Comparison of ENCODE assay signal across 8 mouse cellular contexts in the genomic region with DNA sequence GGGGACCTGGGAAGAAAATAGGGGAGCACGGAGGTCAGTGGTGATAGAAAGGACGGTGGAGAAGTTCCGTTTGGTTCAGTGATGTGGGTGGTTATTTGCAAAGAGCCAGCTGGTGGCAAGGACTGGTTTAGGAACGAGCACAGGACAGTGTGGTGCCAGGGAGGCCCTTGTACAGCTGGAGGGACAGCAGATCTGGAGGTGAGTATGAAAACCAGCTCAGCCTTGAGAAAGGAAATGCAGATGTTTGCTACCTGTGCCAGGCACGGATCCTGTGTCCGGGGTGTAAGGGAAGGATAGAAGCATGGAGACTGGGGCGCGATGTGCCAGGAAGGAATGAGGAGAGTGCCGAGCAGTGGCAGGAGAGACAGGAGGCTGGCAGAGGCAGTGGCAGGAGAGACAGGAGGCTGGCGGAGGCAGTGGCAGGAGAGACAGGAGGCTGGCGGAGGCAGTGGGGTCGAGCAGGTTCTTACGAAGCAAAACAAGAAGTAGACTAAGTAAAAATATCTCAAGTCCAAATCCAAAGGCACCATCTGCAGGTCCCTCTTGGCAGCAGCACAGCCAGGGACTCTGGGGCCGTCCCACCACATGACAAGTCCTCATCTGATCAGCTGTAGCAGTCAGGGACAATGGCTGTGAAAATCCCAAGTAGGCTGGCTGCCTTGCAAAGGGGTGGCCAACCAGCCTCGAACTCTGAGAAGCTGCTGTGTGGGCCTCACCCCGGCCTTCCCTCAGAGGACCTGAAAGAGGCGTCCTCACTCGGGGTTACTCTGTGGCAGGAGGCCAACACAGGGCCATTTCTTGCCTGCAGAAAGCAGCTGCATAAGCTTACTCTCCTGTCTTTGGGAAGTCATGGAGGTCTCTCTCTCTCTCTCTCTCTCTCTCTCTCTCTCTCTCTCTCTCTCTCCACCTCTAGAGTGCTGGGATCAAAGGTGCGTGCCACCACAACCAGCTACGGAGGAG. TPM values are rescaled to one million over a fixed set of nuclear protein-coding genes. Genes with fewer than 3 reads are reported as not detected.
A peak's percentile ranks its signal among the peaks of the same experiment; 100 is the strongest.
DNase-seq lines count a peak whose midpoint lies in the region; ATAC-seq and TF ChIP-seq lines count a peak whose summit lies in the region.

No protein-coding gene starts in this region.

- peaks cover 23% of the 10 kb centered on the region for H3K4me1 ChIP-seq in forebrain, embryonic 13.5 days
- peaks cover 24 to 35% of the 10 kb centered on the region in 2 experiments for H3K4me1 ChIP-seq in liver, embryonic 14.5 days (replicated peaks; ENCODE audit: control insufficient read depth in 2 of 2, insufficient read depth in 2 of 2, low read length in 1 of 2)

- TF ChIP-seq CTCF in liver, embryonic 14.5 days (IDR thresholded peaks at IDR 0.05; ENCODE audit: low read depth), result no peak

- H3K4me3 ChIP-seq in forebrain, embryonic 13.5 days, result peak overlapping the region; percentile 33; the same call in 1 of the 2 replicates
- peak overlapping the region; percentile 16 to 22 for H3K4me3 ChIP-seq in liver, embryonic 14.5 days (ENCODE audit: insufficient read depth in 1 of 2, low read depth in 2 of 2, low read length in 2 of 2)

- 33% methylated on average over 20 of the region's 20 CpGs for WGBS in forebrain, embryonic 13.5 days
- WGBS in liver, embryonic 14.5 days (ENCODE audit: insufficient replicate concordance), result 40% methylated on average over 20 of the region's 20 CpGs

- ATAC-seq in forebrain, embryonic 13.5 days, result no peak
- ATAC-seq in liver, embryonic 14.5 days (ENCODE audit: insufficient read depth), result peak; percentile 35

- no peaks in the 10 kb centered on the region for H3K9me3 ChIP-seq in forebrain, embryonic 13.5 days (replicated peaks)
- H3K9me3 ChIP-seq in liver, embryonic 14.5 days (ENCODE audit: control insufficient read depth, low read length), result no peaks in the 10 kb centered on the region

- H3K27ac ChIP-seq in forebrain, embryonic 13.5 days, result no peak overlapping the region
- peak overlapping the region; percentile 75 for H3K27ac ChIP-seq in liver, embryonic 14.5 days

- no peak for TF ChIP-seq EP300 in liver, embryonic 14.5 days (IDR thresholded peaks at IDR 0.05; ENCODE audit: low read depth)

- peak overlapping the region; percentile 57 for H3K4me2 ChIP-seq in forebrain, embryonic 13.5 days
- peak overlapping the region; percentile 80 for H3K4me2 ChIP-seq in liver, embryonic 14.5 days (ENCODE audit: low read depth)

- no peaks in the 10 kb centered on the region for H3K36me3 ChIP-seq in forebrain, embryonic 13.5 days (ENCODE audit: poor library complexity, severe bottlenecking)
- H3K36me3 ChIP-seq in liver, embryonic 14.5 days (replicated peaks; ENCODE audit: control insufficient read depth, insufficient read depth, low read depth), result no peaks in the 10 kb centered on the region

- 0 out of 2 replicates have a peak, but pooled peaks cover 7% of the 10 kb centered on the region for H3K27me3 ChIP-seq in forebrain, embryonic 13.5 days
- no peaks in the 10 kb centered on the region for H3K27me3 ChIP-seq in liver, embryonic 14.5 days (ENCODE audit: control insufficient read depth, insufficient read depth, low read length)

- DNase-seq in adrenal gland, postnatal 14 days, result peak; percentile 9
- DNase-seq in adrenal gland, adult 2 months, result no peak
- peak; percentile 68 for DNase-seq in 416B (ENCODE audit: low read depth)
- DNase-seq in liver, embryonic 14.5 days (ENCODE audit: low read depth in 3 of 3, low spot score in 3 of 3), result peak in 1 of 3 experiments; percentile 28
- no peak for DNase-seq in urinary bladder, postnatal 10 days (ENCODE audit: low spot score)
- DNase-seq in thymus, postnatal 14 days, result no peak
- DNase-seq in right cerebral cortex, postnatal 4 days, result no peak

- H3K9ac ChIP-seq in forebrain, embryonic 13.5 days, result 0 out of 2 replicates have a peak overlapping the region, but pooled peaks have one; percentile 34
- peak overlapping the region; percentile 60 for H3K9ac ChIP-seq in liver, embryonic 14.5 days (replicated peaks)

RNA-seq across cellular contexts. Expression of a gene that starts 29.6 kb away (rescaled TPM):
- total RNA-seq in adrenal gland, postnatal 14 days (2021), result 131 and 135 TPM in 2 replicates
- 100 to 1,000 TPM; 138 to 209 TPM for total RNA-seq in adrenal gland, adult 2 months (2021)
- polyA plus RNA-seq in adrenal gland, adult 2 months (2012; rRNA removed), result 3.9 and 5.6 TPM in 2 replicates
- 77.3 and 77.5 TPM in 2 replicates for polyA plus RNA-seq in forebrain, embryonic 13.5 days (2015; fragmentation: Nextera tagmentation; extraction: Ambion mirVana)
- 7.5 and 17.0 TPM in 2 replicates for polyA plus RNA-seq in liver, embryonic 14.5 days (2012; rRNA removed)
- polyA plus RNA-seq in liver, embryonic 14.5 days (2014; fragmentation: Nextera tagmentation; extraction: Ambion mirVana), result 71.9 and 74.3 TPM in 2 replicates

Comparison
In these comparisons a context has a peak if more than half of its experiments do, and no peak if none do; other contexts are left out.
1. DNase-seq: peak in adrenal gland, postnatal 14 days (single experiment) and 416B (single experiment); none in adrenal gland, adult 2 months (single experiment), urinary bladder, postnatal 10 days (single experiment), thymus, postnatal 14 days (single experiment) and right cerebral cortex, postnatal 4 days (single experiment).